Mouse (Mus musculus): ENCODE measurements at regions not wholly inside any gene's neighbourhood (a gene's known extent, or its start where the extent isn't known, plus 50 kb on each side); places are given as distances from the start of the nearest gene placed in this dataset.

- TF ChIP-seq CTCF (IDR thresholded peaks at IDR 0.05; ENCODE audit: low read depth) (no peak), EP300 (optimal IDR thresholded peaks at IDR 0.05) (no peak)
Observed at GRCm38 (mm10) chr8:34731096-34731999, 619.8 kb upstream of the Gm10131 start.

Measured in stomach, postnatal 0 days (tissue).